Mouse (Mus musculus) lung, embryonic 15.5 days (tissue): ENCODE data around the gene Spryd3. TPM values are rescaled to one million over a fixed set of nuclear protein-coding genes. Genes with fewer than 3 reads are reported as not detected.

Source experiments
- ATAC-seq: fragments of 200-750 bp; cut with Nextera tagmentation; 2 replicates; pipeline ENCODE4 v1.8.0; 2017; ENCODE audit warnings: moderate number of reproducible peaks, borderline replicate concordance; ENCODE audit not compliant: low FRiP score, low TSS enrichment; ENCODE audit errors: extremely low read depth
- H3K27ac ChIP-seq: fragments of 300-500 bp; sonication (generic); 2 replicates; pipeline ENCODE4 v1.5.1; 2015; ENCODE audit warnings: moderate library complexity, mild to moderate bottlenecking, inconsistent platforms
- H3K27me3 ChIP-seq: fragments of 300-500 bp; sonication (generic); 2 replicates; pipeline ENCODE4 v1.6.1; 2015; ENCODE audit warnings: inconsistent platforms
- H3K36me3 ChIP-seq: fragments of 300-500 bp; sonication (generic); 2 replicates; pipeline ENCODE4 v1.6.1; 2015; ENCODE audit warnings: inconsistent platforms
- H3K4me1 ChIP-seq: fragments of 300-500 bp; sonication (generic); 2 replicates; pipeline ENCODE4 v1.6.1; 2015; ENCODE audit warnings: inconsistent platforms
- H3K4me2 ChIP-seq: fragments of 300-500 bp; sonication (generic); 2 replicates; pipeline ENCODE4 v1.6.1; 2015; ENCODE audit warnings: inconsistent platforms, mild to moderate bottlenecking, moderate library complexity
- H3K4me3 ChIP-seq: fragments of 300-500 bp; sonication (generic); 2 replicates; pipeline ENCODE4 v1.5.1; 2015; ENCODE audit warnings: mild to moderate bottlenecking, inconsistent platforms
- H3K9ac ChIP-seq: fragments of 300-500 bp; sonication (generic); 2 replicates; pipeline ENCODE4 v1.6.1; 2015; ENCODE audit warnings: inconsistent platforms
- H3K9me3 ChIP-seq: fragments of 300-500 bp; sonication (generic); 2 replicates; pipeline ENCODE4 v1.6.1; 2016; ENCODE audit warnings: inconsistent platforms
- WGBS: fragments of 180-500 bp; shearing (Covaris S2); methylation state at CpG from one replicate; pipeline ENCODE4 v1.1.7; 2015; 5-methylcytosine and 5-hydroxymethylcytosine counted together
- polyA plus RNA-seq: library from polyadenylated mRNA; unstranded; fragments of >200 nt; fragmentation: Nextera tagmentation; extraction: Ambion mirVana; gene quantifications from 2 replicates; pipeline ENCODE4 v1.2.1, GENCODE M21; 2015

The Spryd3 gene
- polyA plus RNA-seq, 1 experiment from 2014 or later = 20.5 TPM

DNA sequence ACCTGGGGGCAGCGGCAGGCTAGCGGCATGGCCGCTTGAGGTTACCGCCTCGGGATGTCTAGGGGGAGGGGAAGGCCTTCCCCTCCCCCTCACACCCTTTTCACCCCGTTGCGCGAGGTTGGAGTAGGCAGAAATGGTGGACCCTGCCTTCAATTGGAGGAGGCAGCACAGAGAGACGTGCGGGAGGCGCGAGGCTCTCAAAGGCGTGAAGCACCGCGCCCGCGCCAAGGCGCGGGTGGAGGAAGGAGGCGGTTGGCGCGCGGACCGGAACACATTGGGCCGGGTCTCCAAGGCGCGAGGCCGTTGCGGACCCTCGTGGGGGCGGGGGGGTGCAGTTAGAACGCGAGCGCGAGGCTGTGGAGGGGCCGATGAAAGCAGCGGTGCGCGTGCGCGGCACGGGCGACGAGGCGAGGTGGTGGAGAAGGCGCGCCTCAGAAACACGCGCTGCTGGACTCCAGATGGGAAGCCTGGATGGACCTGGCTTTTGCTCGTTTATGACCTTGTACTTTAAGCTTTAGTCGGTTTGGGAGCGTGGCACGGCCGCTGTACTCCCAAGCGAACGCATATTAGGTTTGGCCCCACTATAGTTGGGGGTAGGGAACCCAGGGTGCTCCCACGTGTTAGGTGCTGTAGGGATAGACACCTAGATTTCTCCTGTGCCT lies 61.8 kb downstream of the Spryd3 start:
- Histone ChIP-seq H3K27ac (peak overlapping the region; percentile 96), H3K4me3 (peak overlapping the region; percentile 98), H3K27me3 (no peaks in the 10 kb centered on the region), H3K9me3 (no peaks in the 10 kb centered on the region), H3K9ac (peak overlapping the region; percentile 99), H3K4me2 (peak overlapping the region; percentile 80), H3K4me1 (peaks cover 32% of the 10 kb centered on the region), H3K36me3 (no peaks in the 10 kb centered on the region)
- under 1% methylated on average over 57 of the region's 57 CpGs for WGBS
- peak; percentile 47 for ATAC-seq

DNA sequence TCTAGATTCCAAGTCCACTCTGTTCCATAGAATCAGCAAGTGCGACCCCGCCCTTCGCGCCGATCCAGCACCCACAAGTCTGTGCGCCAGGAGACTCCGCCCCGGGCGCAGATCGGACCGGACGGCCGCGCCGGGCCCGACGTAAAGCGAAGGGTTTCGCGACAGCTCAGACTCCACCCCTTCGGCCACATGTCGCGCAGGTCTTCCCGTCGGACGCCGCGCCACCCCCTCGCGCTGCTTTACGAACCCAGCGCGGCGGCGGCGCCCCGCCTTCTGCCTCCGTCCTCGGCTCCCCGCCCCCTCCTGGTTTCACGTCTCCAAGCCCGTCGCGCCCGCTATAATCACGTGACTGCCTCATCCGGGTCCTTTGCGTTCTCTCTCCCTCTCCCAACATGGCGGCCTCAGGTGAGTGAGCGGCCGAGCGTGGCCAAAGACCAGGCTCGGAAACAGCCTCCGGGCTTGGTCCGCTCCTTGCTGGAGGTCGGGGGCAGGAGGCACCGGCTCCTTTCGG lies 62.4 kb downstream of the Spryd3 start, which contains the start of gene Eif4b:
Eif4b (plus strand) TSS at position 215 of the 511 bp plus-strand sequence.
- peak within 1 kb of the TSS; percentile 96 for H3K27ac ChIP-seq
- H3K9ac ChIP-seq = peak within 1 kb of the TSS; percentile 99
- no peaks in the 10 kb centered on the region for H3K36me3 ChIP-seq
- ATAC-seq = peak; percentile 94
- H3K4me2 ChIP-seq = peak within 1 kb of the TSS; percentile 80
- WGBS = under 1% methylated on average over 58 of the region's 58 CpGs
- H3K4me3 ChIP-seq = peak within 1 kb of the TSS; percentile 98
- H3K9me3 ChIP-seq = no peaks in the 10 kb centered on the region
- peaks cover 32% of the 10 kb centered on the region for H3K4me1 ChIP-seq
- no peaks in the 10 kb centered on the region for H3K27me3 ChIP-seq

DNA sequence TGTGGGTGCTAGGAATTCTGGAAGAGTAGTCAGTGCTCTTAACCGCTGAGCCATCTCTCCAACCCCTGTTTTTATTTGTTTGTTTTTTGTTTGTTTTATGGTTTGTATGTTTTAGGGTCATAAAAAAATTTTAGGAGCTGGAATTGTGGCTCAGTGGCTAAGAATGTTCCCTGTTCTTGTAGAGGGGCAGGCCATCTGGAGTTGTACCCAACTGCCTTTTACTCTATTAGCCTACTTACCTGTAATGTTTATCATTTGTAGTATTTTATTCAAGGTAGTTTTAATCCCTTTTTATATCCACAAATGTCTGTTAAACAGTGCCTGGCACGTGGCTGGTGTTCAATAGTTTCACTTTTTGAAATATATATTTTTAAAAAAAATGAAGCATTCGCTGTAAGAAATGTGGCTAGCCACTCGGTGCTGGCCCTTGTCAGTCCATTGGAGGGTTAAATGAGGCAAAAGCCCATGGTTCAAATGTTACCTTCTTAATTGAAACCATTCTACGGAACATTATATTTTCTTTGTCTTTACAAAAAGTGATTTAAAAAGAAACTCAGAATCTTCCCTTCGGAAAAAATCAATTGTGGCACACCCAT lies 63.0 kb downstream of the Spryd3 start:
- H3K27me3 ChIP-seq = no peaks in the 10 kb centered on the region
- H3K4me1 ChIP-seq = peaks cover 32% of the 10 kb centered on the region
- H3K27ac ChIP-seq = no peak overlapping the region; the same call in 1 of the 2 replicates
- peak; percentile 1; the same call in 1 of the 2 replicates for ATAC-seq
- peak overlapping the region; percentile 98 for H3K4me3 ChIP-seq
- peak overlapping the region; percentile 80 for H3K4me2 ChIP-seq
- H3K36me3 ChIP-seq = no peaks in the 10 kb centered on the region
- peak overlapping the region; percentile 36; the same call in 1 of the 2 replicates for H3K9ac ChIP-seq
- WGBS = 13% methylated on average over 6 of the region's 6 CpGs
- no peaks in the 10 kb centered on the region for H3K9me3 ChIP-seq

DNA sequence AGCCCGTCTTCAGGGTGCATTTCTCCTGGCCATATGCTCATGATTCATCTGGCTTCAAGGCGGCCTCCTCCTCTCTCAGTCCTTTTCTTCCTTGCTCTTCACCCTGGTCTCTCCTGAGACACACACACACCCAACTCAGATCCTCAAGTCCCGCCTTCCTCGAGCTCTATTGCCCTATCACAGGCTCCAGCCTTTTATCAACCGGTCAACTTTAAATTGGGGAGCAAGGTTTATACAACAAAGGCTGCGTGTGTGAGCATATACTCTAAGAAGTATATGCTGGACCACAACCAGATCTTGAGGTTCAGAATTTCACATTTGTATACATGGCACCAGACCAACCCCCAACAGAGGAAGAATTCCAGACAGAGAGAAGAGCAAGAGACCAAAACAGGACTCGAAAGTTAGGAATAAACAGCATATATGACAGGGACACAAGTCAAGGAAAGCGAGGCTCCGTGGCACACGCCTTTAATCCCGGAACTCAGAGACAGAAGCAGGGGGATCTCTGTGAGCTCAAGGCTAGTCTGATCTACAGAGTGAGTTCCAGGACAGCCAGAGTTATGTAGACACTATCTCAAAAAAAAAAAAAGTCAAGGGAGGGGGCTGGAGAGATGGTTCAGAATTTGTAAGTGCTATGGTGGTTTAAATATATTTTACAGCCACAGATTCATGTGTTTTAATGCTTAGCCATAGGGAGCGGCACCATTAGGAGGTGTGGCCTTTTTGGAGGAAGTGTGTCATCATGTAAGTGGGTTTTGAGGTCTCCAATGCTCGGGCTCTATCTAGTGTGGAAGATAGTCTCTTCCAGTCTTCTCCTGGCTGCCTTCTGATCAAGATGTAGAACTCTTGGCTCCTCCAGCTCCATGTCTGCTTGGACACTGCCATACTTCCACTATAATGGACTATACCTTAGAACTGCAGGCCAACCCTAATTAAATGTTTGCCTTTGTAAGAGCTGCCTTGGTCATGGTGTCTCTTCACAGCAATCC lies 65.3 kb downstream of the Spryd3 start:
- H3K4me1 ChIP-seq = peaks cover 29% of the 10 kb centered on the region

More for the DNA sequence above, 65.3 kb downstream of the Spryd3 start:
- 67% methylated on average over 13 of the region's 13 CpGs for WGBS
- ATAC-seq = no peak
- no peak overlapping the region for H3K9ac ChIP-seq
- no peak overlapping the region for H3K27ac ChIP-seq
- no peak overlapping the region for H3K4me2 ChIP-seq
- H3K4me3 ChIP-seq = no peak overlapping the region
- no peaks in the 10 kb centered on the region for H3K36me3 ChIP-seq
- peaks cover 12% of the 10 kb centered on the region; the same call in 1 of the 2 replicates for H3K27me3 ChIP-seq
- H3K9me3 ChIP-seq = no peaks in the 10 kb centered on the region

Other genes starting within 250 kb of the Spryd3 start
- gene Krt76, start 243.3 kb downstream of the Spryd3 start, polyA plus RNA-seq = not detected in 2 replicates
- 13.3 and 18.4 TPM in 2 replicates for gene Krt4, start 211.5 kb downstream of the Spryd3 start, polyA plus RNA-seq
- gene Krt79, start 195.9 kb downstream of the Spryd3 start, polyA plus RNA-seq = 0.97 and 1.0 TPM in 2 replicates
- gene Krt78, start 181.9 kb downstream of the Spryd3 start, polyA plus RNA-seq = 0.22 TPM in 1 of 2 replicates, not detected in the other
- gene Krt8, start 131.8 kb downstream of the Spryd3 start, polyA plus RNA-seq = 307 and 345 TPM in 2 replicates
- gene Krt18, start 108.1 kb downstream of the Spryd3 start, polyA plus RNA-seq = 221 and 264 TPM in 2 replicates
- gene Eif4b, start 62.5 kb downstream of the Spryd3 start, polyA plus RNA-seq = 118 and 121 TPM in 2 replicates
- gene Tns2, start 35.8 kb downstream of the Spryd3 start, polyA plus RNA-seq = 47.6 and 54.5 TPM in 2 replicates
- 12.3 and 16.8 TPM in 2 replicates for gene Igfbp6, start 8.1 kb upstream of the Spryd3 start, polyA plus RNA-seq
- 0.20 and 0.34 TPM in 2 replicates for gene Soat2, start 14.3 kb upstream of the Spryd3 start, polyA plus RNA-seq
- 60.7 and 67.1 TPM in 2 replicates for gene Zfp740, start 67.0 kb upstream of the Spryd3 start, polyA plus RNA-seq
- gene Csad, start 68.5 kb upstream of the Spryd3 start, polyA plus RNA-seq = 74.1 and 78.1 TPM in 2 replicates
- 2.0 and 3.2 TPM in 2 replicates for gene Itgb7, start 95.7 kb upstream of the Spryd3 start, polyA plus RNA-seq
- gene Rarg, start 121.3 kb upstream of the Spryd3 start, polyA plus RNA-seq = 43.7 and 43.8 TPM in 2 replicates
- 0.53 and 0.57 TPM in 2 replicates for gene Gm9918, start 134.3 kb upstream of the Spryd3 start, polyA plus RNA-seq
- 63.8 and 65.3 TPM in 2 replicates for gene Mfsd5, start 143.2 kb upstream of the Spryd3 start, polyA plus RNA-seq
- 27.6 and 32.2 TPM in 2 replicates for gene Espl1, start 160.0 kb upstream of the Spryd3 start, polyA plus RNA-seq
- 368 and 401 TPM in 2 replicates for gene Pfdn5, start 189.9 kb upstream of the Spryd3 start, polyA plus RNA-seq
- gene Myg1, start 195.5 kb upstream of the Spryd3 start, polyA plus RNA-seq = 100 and 106 TPM in 2 replicates
- gene Aaas, start 214.5 kb upstream of the Spryd3 start, polyA plus RNA-seq = 91.1 and 92.0 TPM in 2 replicates
- gene Sp7, start 230.9 kb upstream of the Spryd3 start, polyA plus RNA-seq = 0.48 and 0.55 TPM in 2 replicates